Mouse (Mus musculus) embryonic facial prominence, embryonic 12.5 days (tissue): ENCODE measurements around the gene Spag16. TPM values are rescaled to one million over a fixed set of nuclear protein-coding genes. Genes with fewer than 3 reads are reported as not detected.

ENCODE experiments used
- ATAC-seq: fragments of 200-750 bp; cut with Nextera tagmentation; 2 replicates; pipeline ENCODE4 v1.8.0; 2017; ENCODE audit not compliant: insufficient number of reproducible peaks, insufficient read depth, low FRiP score, low TSS enrichment
- H3K27ac ChIP-seq: fragments of 300-500 bp; sonication (generic); 2 replicates; pipeline ENCODE4 v1.5.1; 2016; ENCODE audit warnings: mild to moderate bottlenecking
- H3K27me3 ChIP-seq: fragments of 300-500 bp; sonication (generic); 2 replicates; pipeline ENCODE4 v1.6.1; 2016; ENCODE audit warnings: mild to moderate bottlenecking, moderate library complexity
- H3K36me3 ChIP-seq: fragments of 300-500 bp; sonication (generic); 2 replicates; pipeline ENCODE4 v1.6.1; 2016; ENCODE audit warnings: mild to moderate bottlenecking
- H3K4me1 ChIP-seq: fragments of 300-500 bp; sonication (generic); 2 replicates; pipeline ENCODE4 v1.6.1; 2016
- H3K4me2 ChIP-seq: fragments of 300-500 bp; sonication (generic); replicated peaks from 2 replicates; pipeline ENCODE4 v1.6.1; 2016; ENCODE audit warnings: mild to moderate bottlenecking, moderate library complexity
- H3K4me3 ChIP-seq: fragments of 300-500 bp; sonication (generic); 2 replicates; pipeline ENCODE4 v1.5.1; 2016; ENCODE audit warnings: mild to moderate bottlenecking
- H3K9ac ChIP-seq: fragments of 300-500 bp; sonication (generic); 2 replicates; pipeline ENCODE4 v1.6.1; 2016; ENCODE audit warnings: mild to moderate bottlenecking, moderate library complexity
- H3K9me3 ChIP-seq: fragments of 300-500 bp; sonication (generic); 2 replicates; pipeline ENCODE4 v1.6.1; 2016; ENCODE audit warnings: mild to moderate bottlenecking, moderate library complexity
- WGBS: fragments of 180-500 bp; shearing (Covaris S2); methylation state at CpG from one replicate; pipeline ENCODE4 v1.1.7; 2016; 5-methylcytosine and 5-hydroxymethylcytosine counted together
- polyA plus RNA-seq: library from polyadenylated mRNA; unstranded; fragments of >200 nt; fragmentation: Nextera tagmentation; extraction: Ambion mirVana; gene quantifications from 2 replicates; pipeline ENCODE4 v1.2.1, GENCODE M21; 2016

Gene Spag16
- polyA plus RNA-seq, 1 experiment from 2014 or later: 1.2 TPM

- Histone ChIP-seq H3K36me3 (no peaks in the 10 kb centered on the region), H3K4me2 (no peak overlapping the region), H3K27me3 (no peaks in the 10 kb centered on the region), H3K4me1 (no peaks in the 10 kb centered on the region), H3K4me3 (no peak overlapping the region), H3K9ac (no peak overlapping the region), H3K27ac (no peak overlapping the region), H3K9me3 (no peaks in the 10 kb centered on the region)
- 79% methylated on average over 4 of the region's 4 CpGs for WGBS
- ATAC-seq: no peak
These were observed 289.6 kb downstream of the Spag16 start for GRCm38 (mm10) chr1:70116212-70116982.

- 58% methylated on average over 2 of the region's 2 CpGs for WGBS
- H3K9me3 ChIP-seq: no peaks in the 10 kb centered on the region
These were observed 301.3 kb downstream of the Spag16 start for GRCm38 (mm10) chr1:70128035-70128434.

GRCm38 (mm10) chr1:70135547-70135946, 308.8 kb downstream of the Spag16 start:
- 74% methylated on average over 2 of the region's 2 CpGs for WGBS
- Histone ChIP-seq H3K36me3 (no peaks in the 10 kb centered on the region), H3K4me3 (no peak overlapping the region), H3K4me2 (no peak overlapping the region), H3K27me3 (no peaks in the 10 kb centered on the region), H3K27ac (no peak overlapping the region), H3K9ac (no peak overlapping the region), H3K9me3 (no peaks in the 10 kb centered on the region), H3K4me1 (no peaks in the 10 kb centered on the region)
- ATAC-seq: no peak

More at GRCm38 (mm10) chr1:70128035-70128434, 301.3 kb downstream of the Spag16 start:
- Histone ChIP-seq H3K36me3 (no peaks in the 10 kb centered on the region), H3K4me2 (no peak overlapping the region), H3K27me3 (no peaks in the 10 kb centered on the region), H3K27ac (no peak overlapping the region), H3K9ac (no peak overlapping the region), H3K4me3 (no peak overlapping the region), H3K4me1 (no peaks in the 10 kb centered on the region)
- ATAC-seq: no peak

GRCm38 (mm10) chr1:70165343-70166158, 338.8 kb downstream of the Spag16 start:
- WGBS: 71% methylated on average over 3 of the region's 3 CpGs

GRCm38 (mm10) chr1:70180123-70180741, 353.5 kb downstream of the Spag16 start:
- Histone ChIP-seq H3K4me1 (no peaks in the 10 kb centered on the region), H3K36me3 (no peaks in the 10 kb centered on the region), H3K9me3 (no peaks in the 10 kb centered on the region), H3K27me3 (no peaks in the 10 kb centered on the region), H3K4me2 (no peak overlapping the region), H3K27ac (no peak overlapping the region), H3K4me3 (no peak overlapping the region), H3K9ac (no peak overlapping the region)
- no peak for ATAC-seq
- 66% methylated on average over 4 of the region's 4 CpGs for WGBS

More at GRCm38 (mm10) chr1:70165343-70166158, 338.8 kb downstream of the Spag16 start:
- Histone ChIP-seq H3K27me3 (no peaks in the 10 kb centered on the region), H3K9ac (no peak overlapping the region), H3K4me3 (no peak overlapping the region), H3K27ac (no peak overlapping the region), H3K9me3 (no peaks in the 10 kb centered on the region), H3K4me1 (no peaks in the 10 kb centered on the region), H3K36me3 (no peaks in the 10 kb centered on the region), H3K4me2 (no peak overlapping the region)
- ATAC-seq: no peak

GRCm38 (mm10) chr1:70264815-70265214, 438.0 kb downstream of the Spag16 start:
- 55% methylated on average over 9 of the region's 9 CpGs for WGBS
- no peak overlapping the region for H3K27ac ChIP-seq
- ATAC-seq: no peak
- no peak overlapping the region for H3K4me2 ChIP-seq
- no peaks in the 10 kb centered on the region for H3K36me3 ChIP-seq
- no peak overlapping the region for H3K9ac ChIP-seq
- no peaks in the 10 kb centered on the region for H3K4me1 ChIP-seq
- H3K27me3 ChIP-seq: no peaks in the 10 kb centered on the region
- no peaks in the 10 kb centered on the region for H3K9me3 ChIP-seq
- no peak overlapping the region for H3K4me3 ChIP-seq

- Histone ChIP-seq H3K27me3 (no peaks in the 10 kb centered on the region), H3K9me3 (no peaks in the 10 kb centered on the region), H3K9ac (no peak overlapping the region), H3K4me3 (no peak overlapping the region), H3K4me2 (no peak overlapping the region), H3K27ac (no peak overlapping the region), H3K4me1 (no peaks in the 10 kb centered on the region), H3K36me3 (no peaks in the 10 kb centered on the region)
- WGBS: 88% methylated on average over 5 of the region's 5 CpGs
- no peak for ATAC-seq
These were observed 439.2 kb downstream of the Spag16 start for GRCm38 (mm10) chr1:70265920-70266505.

GRCm38 (mm10) chr1:70270139-70270538, 443.4 kb downstream of the Spag16 start:
- no peaks in the 10 kb centered on the region for H3K9me3 ChIP-seq
- H3K4me3 ChIP-seq: no peak overlapping the region
- H3K36me3 ChIP-seq: no peaks in the 10 kb centered on the region
- H3K27me3 ChIP-seq: no peaks in the 10 kb centered on the region
- no peak overlapping the region for H3K9ac ChIP-seq
- no peak for ATAC-seq
- H3K4me1 ChIP-seq: no peaks in the 10 kb centered on the region
- 19% methylated on average over 8 of the region's 8 CpGs for WGBS
- no peak overlapping the region for H3K27ac ChIP-seq
- no peak overlapping the region for H3K4me2 ChIP-seq

GRCm38 (mm10) chr1:70272753-70273152, 446.0 kb downstream of the Spag16 start:
- H3K4me1 ChIP-seq: no peaks in the 10 kb centered on the region
- H3K9me3 ChIP-seq: no peaks in the 10 kb centered on the region
- no peaks in the 10 kb centered on the region for H3K36me3 ChIP-seq
- no peak for ATAC-seq
- WGBS: 79% methylated on average over 2 of the region's 2 CpGs
- no peak overlapping the region for H3K4me2 ChIP-seq
- H3K4me3 ChIP-seq: no peak overlapping the region
- H3K27ac ChIP-seq: no peak overlapping the region
- H3K9ac ChIP-seq: no peak overlapping the region
- no peaks in the 10 kb centered on the region for H3K27me3 ChIP-seq

- WGBS: 73% methylated on average over 2 of the region's 2 CpGs
- Histone ChIP-seq H3K36me3 (no peaks in the 10 kb centered on the region), H3K4me3 (no peak overlapping the region), H3K4me2 (no peak overlapping the region), H3K27me3 (no peaks in the 10 kb centered on the region), H3K4me1 (no peaks in the 10 kb centered on the region), H3K9me3 (no peaks in the 10 kb centered on the region), H3K27ac (no peak overlapping the region), H3K9ac (no peak overlapping the region)
- no peak for ATAC-seq
These were observed 452.5 kb downstream of the Spag16 start for GRCm38 (mm10) chr1:70279296-70279695.

GRCm38 (mm10) chr1:70283388-70283787, 456.6 kb downstream of the Spag16 start:
- Histone ChIP-seq H3K36me3 (no peaks in the 10 kb centered on the region), H3K27ac (no peak overlapping the region), H3K9ac (no peak overlapping the region), H3K4me1 (no peaks in the 10 kb centered on the region), H3K4me3 (no peak overlapping the region), H3K27me3 (no peaks in the 10 kb centered on the region), H3K9me3 (no peaks in the 10 kb centered on the region), H3K4me2 (no peak overlapping the region)
- WGBS: 89% methylated on average over 1 of the region's 1 CpGs
- ATAC-seq: no peak
